Mouse (Mus musculus): ENCODE data around the gene Dennd1b. TPM values are rescaled to one million over a fixed set of nuclear protein-coding genes. Genes with fewer than 3 reads are reported as not detected.

Dennd1b gene
- total and polyA plus RNA-seq, 3 experiments, result 3.3 to 26.3 (median 22.0) TPM

DNA sequence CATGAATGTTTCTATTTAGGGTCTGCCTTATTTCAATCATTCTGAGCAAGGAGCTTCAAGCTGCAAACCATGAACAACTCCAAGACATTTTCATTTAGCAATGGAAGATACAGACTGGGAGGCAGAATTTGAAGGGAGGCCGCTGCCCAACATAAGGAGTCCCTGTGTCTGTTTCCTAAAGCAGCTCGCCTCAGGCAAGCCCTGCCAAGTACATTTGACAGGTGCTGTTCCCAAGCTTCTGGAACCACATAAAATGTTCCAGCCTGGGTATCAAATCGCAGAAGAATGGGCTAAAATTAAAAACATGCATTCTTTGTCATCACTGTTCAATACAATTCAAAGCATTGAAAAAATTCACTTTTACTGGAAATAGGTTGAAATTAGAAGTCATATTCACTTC is 229.4 kb downstream of the Dennd1b start:
- no peak for DNase-seq

DNA sequence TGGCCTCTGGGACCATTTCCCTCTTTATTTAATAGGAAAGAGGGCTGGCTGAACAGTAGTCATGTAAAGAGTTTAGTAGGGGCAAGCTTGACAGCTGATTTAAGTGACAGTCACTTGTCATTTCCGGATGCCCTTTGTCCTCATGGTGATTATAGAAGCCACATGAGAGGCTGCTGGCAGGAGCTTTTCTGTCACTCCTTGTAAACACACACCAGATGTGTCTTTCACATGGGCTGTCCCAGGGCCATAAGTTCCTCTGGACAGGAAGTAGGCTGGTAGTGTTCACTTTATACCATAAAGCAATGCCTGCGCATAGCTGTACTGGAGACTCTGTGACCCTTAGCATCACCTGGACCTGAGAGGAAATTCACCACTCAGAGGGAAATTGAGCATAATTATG is 230.8 kb downstream of the Dennd1b start:
- DNase-seq, result no peak

DNA sequence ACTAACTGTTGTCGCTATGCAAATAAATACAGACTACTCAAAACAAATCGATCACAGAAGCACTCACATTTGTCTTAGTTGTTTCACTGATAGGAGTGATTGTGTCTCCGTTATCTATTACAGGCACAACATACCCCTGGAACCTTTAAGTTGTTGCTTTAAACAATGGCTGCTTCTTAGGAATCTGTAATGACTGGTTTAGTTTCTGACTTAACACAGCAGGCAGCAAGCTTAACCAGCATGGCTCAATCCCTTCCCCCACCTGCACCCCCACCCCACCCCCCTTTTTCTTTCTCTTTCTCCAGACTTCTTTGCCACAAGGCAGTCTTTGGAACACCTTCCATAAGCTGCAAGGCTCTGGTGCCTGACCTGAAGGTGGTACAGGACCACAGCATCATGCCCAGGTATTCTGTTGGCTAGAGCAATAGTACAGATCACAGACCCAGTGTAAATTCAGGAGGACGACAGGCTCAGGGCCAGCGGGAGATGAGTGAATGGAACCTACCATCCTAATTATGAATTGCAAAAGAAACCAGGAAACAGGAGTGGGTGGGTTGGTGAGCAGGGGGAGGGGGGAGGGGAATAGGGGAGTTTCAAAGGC is 231.3 kb downstream of the Dennd1b start:
- DNase-seq, result no peak

GRCm38 (mm10) chr1:139203026-139203425 is 239.8 kb downstream of the Dennd1b start:
- DNase-seq, result peak; percentile 7

DNA sequence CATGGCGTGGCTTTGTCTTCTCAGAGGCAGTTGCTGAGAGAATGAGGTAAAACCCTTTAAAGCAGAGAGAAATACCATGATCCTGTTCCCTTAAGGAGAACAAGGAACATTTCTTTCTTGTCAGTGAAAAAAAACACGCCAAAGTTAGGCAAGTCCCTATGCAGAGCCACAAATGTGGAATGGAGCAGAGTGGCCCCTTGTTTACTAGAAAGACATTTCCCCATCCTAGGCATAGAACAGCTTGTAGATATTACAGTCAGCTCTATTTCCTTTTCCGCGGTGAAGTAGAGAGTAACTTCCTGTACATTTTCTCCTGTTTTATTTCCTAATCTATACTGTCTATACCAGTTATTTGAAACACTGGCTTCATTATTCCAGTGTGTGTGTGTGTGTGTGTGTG is 243.0 kb downstream of the Dennd1b start:
- no peak for DNase-seq

GRCm38 (mm10) chr1:139209796-139210195 is 246.6 kb downstream of the Dennd1b start:
- DNase-seq, result peak; percentile 81

DNA sequence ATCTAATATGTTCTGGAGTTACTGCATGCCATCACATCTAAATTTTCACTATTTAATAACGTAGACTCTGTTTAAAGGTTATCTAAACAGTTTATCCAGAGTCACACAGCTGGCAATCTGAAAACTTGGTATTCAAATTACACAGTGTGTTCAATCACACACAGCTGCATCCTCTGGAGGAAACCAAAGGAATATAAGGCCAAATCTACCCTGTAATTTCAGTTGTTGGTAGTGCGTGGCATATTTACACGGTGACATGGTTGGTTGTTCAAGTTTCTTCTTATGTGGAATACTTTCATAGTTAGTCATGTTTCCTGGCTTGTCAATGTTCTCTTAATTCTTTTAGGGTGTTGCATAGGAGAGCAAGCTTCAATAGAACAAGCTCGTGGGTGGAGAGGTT is 247.3 kb downstream of the Dennd1b start:
- DNase-seq, result no peak

GRCm38 (mm10) chr1:139215311-139215710 is 252.1 kb downstream of the Dennd1b start:
- DNase-seq, result no peak

DNA sequence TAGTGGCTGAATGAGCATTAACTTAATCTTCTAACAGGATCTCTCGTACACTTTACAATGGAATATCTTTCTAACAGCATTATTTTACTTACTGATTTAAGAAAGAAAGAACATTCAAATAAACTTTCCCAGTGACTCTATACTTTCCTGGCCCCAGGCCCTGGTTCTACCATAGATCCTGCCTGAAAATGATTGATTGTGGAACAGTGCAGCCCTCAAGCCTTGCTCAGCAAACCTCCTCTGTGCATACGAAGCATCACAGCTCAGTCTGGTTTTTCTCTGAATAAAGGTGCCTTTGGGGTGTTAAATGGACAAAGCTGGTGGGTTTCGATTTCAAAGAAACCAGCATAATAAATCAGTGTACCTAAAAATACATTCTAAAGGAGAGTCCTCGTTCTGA is 260.6 kb downstream of the Dennd1b start:
- DNase-seq, result no peak

GRCm38 (mm10) chr1:139224309-139224949 is 261.2 kb downstream of the Dennd1b start:
- DNase-seq, result no peak

Other genes starting within 250 kb of the Dennd1b start
- gene Lhx9, start 114.9 kb upstream of the Dennd1b start, total RNA-seq (2021), result not detected
- gene Lhx9, start 114.9 kb upstream of the Dennd1b start, polyA plus RNA-seq (2012; rRNA removed), result 0.09 TPM in 1 of 2 replicates, not detected in the other
- 10 to 100 TPM; 13.1 to 18.2 TPM for gene 2310009B15Rik, start 106.6 kb upstream of the Dennd1b start, total RNA-seq (2021)
- gene 2310009B15Rik, start 106.6 kb upstream of the Dennd1b start, polyA plus RNA-seq (2012; rRNA removed), result 35.0 and 45.3 TPM in 2 replicates

Data from adrenal gland, adult 2 months (tissue).